Mouse (Mus musculus) liver, embryonic 15.5 days (tissue): ENCODE data around the gene Gm14569. TPM values are rescaled to one million over a fixed set of nuclear protein-coding genes. Genes with fewer than 3 reads are reported as not detected.

Source experiments
- microRNA-seq: library from miRNA; unstranded; fragments of <30 nt; microRNA quantifications from one replicate; pipeline ENCODE4, GENCODE M21; 2016
- polyA plus RNA-seq: library from polyadenylated mRNA; unstranded; fragments of >200 nt; fragmentation: Nextera tagmentation; extraction: Ambion mirVana; gene quantifications from 2 replicates; pipeline ENCODE4 v1.2.1, GENCODE M21; 2015

The Gm14569 gene
- polyA plus RNA-seq, 1 experiment from 2014 or later: not detected

Small RNA genes lying within 50 kb of the gene (microRNA-seq; reads per million reads assigned to microRNA genes)
- not detected for gene Gm44485

Other genes starting within 250 kb of the Gm14569 start
- gene Lonrf3, start 163.5 kb downstream of the Gm14569 start, polyA plus RNA-seq: 0.33 and 0.55 TPM in 2 replicates
- not detected in 2 replicates for gene Gm6268, start 90.5 kb downstream of the Gm14569 start, polyA plus RNA-seq
- gene Pgrmc1, start 106.4 kb upstream of the Gm14569 start, polyA plus RNA-seq: 132 and 142 TPM in 2 replicates
- 0.48 and 0.59 TPM in 2 replicates for gene Akap17b, start 153.6 kb upstream of the Gm14569 start, polyA plus RNA-seq